11 mouse cellular contexts compared by ENCODE assay signal in the genomic region with DNA sequence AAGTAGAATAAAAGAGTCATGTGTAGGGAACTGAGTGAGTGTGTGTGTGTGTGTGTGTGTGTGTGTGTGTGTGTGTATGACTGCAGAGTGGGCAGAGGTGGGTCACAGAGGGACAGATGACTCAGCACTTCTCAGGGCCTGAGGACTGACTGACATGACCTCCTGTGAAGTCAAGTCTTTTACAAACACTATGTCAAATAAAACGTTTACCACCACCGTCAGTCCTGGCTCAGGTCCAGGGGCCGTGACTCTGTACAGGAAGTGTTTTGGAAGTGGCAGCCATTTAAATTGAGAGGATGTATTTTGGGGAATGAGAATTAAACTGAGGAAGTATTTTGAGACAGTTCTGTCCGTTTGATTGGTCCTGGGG. TPM values are rescaled to one million over a fixed set of nuclear protein-coding genes. Genes with fewer than 3 reads are reported as not detected.
DNase-seq lines count a peak whose midpoint lies in the region; ATAC-seq lines count a peak whose summit lies in the region.
"Had no signal": no experiment of that assay in that cellular context is flagged by ENCODE, and none has a peak within 500 bp of the region (broad histone marks: within the 10 kb centered on the region; RNA-seq: fewer than 3 reads in every experiment).

No protein-coding gene starts in this region.

- no peaks in the 10 kb centered on the region for H3K27me3 ChIP-seq in heart, embryonic 10.5 days (ENCODE audit: insufficient read depth, poor library complexity, severe bottlenecking)
- H3K27me3 ChIP-seq in kidney, embryonic 15.5 days, result no peaks in the 10 kb centered on the region
- no peaks in the 10 kb centered on the region for H3K27me3 ChIP-seq in midbrain, embryonic 13.5 days
- no peaks in the 10 kb centered on the region for H3K27me3 ChIP-seq in midbrain, embryonic 16.5 days (ENCODE audit: control insufficient read depth, insufficient read depth, low read depth, low read length)
- H3K27me3 ChIP-seq in forebrain, embryonic 12.5 days, result no peaks in the 10 kb centered on the region
- H3K27me3 ChIP-seq: hindbrain, embryonic 13.5 days; midbrain, embryonic 12.5 days had no signal

- peak; percentile 30; the same call in 1 of the 2 replicates for ATAC-seq in kidney, embryonic 15.5 days (replicated peaks; ENCODE audit: low FRiP score)
- ATAC-seq in midbrain, embryonic 13.5 days, result no peak
- ATAC-seq in midbrain, embryonic 16.5 days, result no peak
- no peak for ATAC-seq in forebrain, embryonic 12.5 days (ENCODE audit: low FRiP score)

- H3K4me3 ChIP-seq in heart, embryonic 10.5 days, result no peak overlapping the region
- no peak overlapping the region for H3K4me3 ChIP-seq in kidney, embryonic 15.5 days (replicated peaks)
- no peak overlapping the region for H3K4me3 ChIP-seq in midbrain, embryonic 13.5 days (replicated peaks)
- H3K4me3 ChIP-seq in midbrain, embryonic 16.5 days (ENCODE audit: low read depth, low read length), result no peak overlapping the region
- H3K4me3 ChIP-seq in forebrain, embryonic 12.5 days (replicated peaks), result no peak overlapping the region
- H3K4me3 ChIP-seq: hindbrain, embryonic 13.5 days; midbrain, embryonic 12.5 days had no signal

- H3K9me3 ChIP-seq in heart, embryonic 10.5 days, result no peaks in the 10 kb centered on the region
- no peaks in the 10 kb centered on the region for H3K9me3 ChIP-seq in kidney, embryonic 15.5 days (replicated peaks)
- no peaks in the 10 kb centered on the region for H3K9me3 ChIP-seq in midbrain, embryonic 13.5 days
- no peaks in the 10 kb centered on the region for H3K9me3 ChIP-seq in midbrain, embryonic 16.5 days (replicated peaks; ENCODE audit: control insufficient read depth, low read length, poor library complexity, severe bottlenecking)
- no peaks in the 10 kb centered on the region for H3K9me3 ChIP-seq in forebrain, embryonic 12.5 days
- H3K9me3 ChIP-seq: hindbrain, embryonic 13.5 days; midbrain, embryonic 12.5 days had no signal

- no peak overlapping the region for H3K9ac ChIP-seq in kidney, embryonic 15.5 days
- no peak overlapping the region for H3K9ac ChIP-seq in midbrain, embryonic 13.5 days (replicated peaks)
- no peak overlapping the region for H3K9ac ChIP-seq in midbrain, embryonic 16.5 days (ENCODE audit: low read depth, low read length)
- no peak overlapping the region for H3K9ac ChIP-seq in forebrain, embryonic 12.5 days
- H3K9ac ChIP-seq: hindbrain, embryonic 13.5 days; midbrain, embryonic 12.5 days had no signal

- 30% methylated on average over 4 of the region's 4 CpGs for WGBS in heart, embryonic 10.5 days
- WGBS in kidney, embryonic 15.5 days, result 19% methylated on average over 4 of the region's 4 CpGs
- 59% methylated on average over 4 of the region's 4 CpGs for WGBS in midbrain, embryonic 13.5 days
- 42% methylated on average over 4 of the region's 4 CpGs for WGBS in midbrain, embryonic 16.5 days
- WGBS in forebrain, embryonic 12.5 days, result 77% methylated on average over 4 of the region's 4 CpGs

- intact Hi-C loops in heart, postnatal 14 days (cut with DNase I), result no loop called here

- peaks cover 34% of the 10 kb centered on the region for H3K4me1 ChIP-seq in heart, embryonic 10.5 days
- H3K4me1 ChIP-seq in kidney, embryonic 15.5 days, result peaks cover 33% of the 10 kb centered on the region
- no peaks in the 10 kb centered on the region for H3K4me1 ChIP-seq in midbrain, embryonic 13.5 days (replicated peaks)
- H3K4me1 ChIP-seq in midbrain, embryonic 16.5 days (ENCODE audit: control insufficient read depth, insufficient read depth, low read length), result no peaks in the 10 kb centered on the region
- H3K4me1 ChIP-seq in forebrain, embryonic 12.5 days, result no peaks in the 10 kb centered on the region
- H3K4me1 ChIP-seq: midbrain, embryonic 12.5 days had no signal

- peak overlapping the region; percentile 62 for H3K27ac ChIP-seq in heart, embryonic 10.5 days
- H3K27ac ChIP-seq in kidney, embryonic 15.5 days, result peak overlapping the region; percentile 56
- no peak overlapping the region for H3K27ac ChIP-seq in midbrain, embryonic 13.5 days
- no peak overlapping the region for H3K27ac ChIP-seq in midbrain, embryonic 16.5 days (ENCODE audit: low read length)
- H3K27ac ChIP-seq in forebrain, embryonic 12.5 days, result no peak overlapping the region
- H3K27ac ChIP-seq: hindbrain, embryonic 13.5 days; midbrain, embryonic 12.5 days had no signal

- DNase-seq in heart, embryonic 10.5 days (ENCODE audit: low spot score), result no peak
- DNase-seq in heart, postnatal 14 days, result no peak
- peak; percentile 68 for DNase-seq in NIH3T3 (ENCODE audit: low read depth)
- DNase-seq in lung, postnatal 10 days, result peak; percentile 69
- DNase-seq: cerebellum, adult 9-10 months had no signal

- peaks cover 21% of the 10 kb centered on the region for H3K36me3 ChIP-seq in heart, embryonic 10.5 days
- H3K36me3 ChIP-seq in kidney, embryonic 15.5 days, result peaks cover 7% of the 10 kb centered on the region; the same call in 1 of the 2 replicates
- no peaks in the 10 kb centered on the region for H3K36me3 ChIP-seq in midbrain, embryonic 13.5 days
- no peaks in the 10 kb centered on the region for H3K36me3 ChIP-seq in midbrain, embryonic 16.5 days (ENCODE audit: control insufficient read depth, insufficient read depth, low read length)
- H3K36me3 ChIP-seq in forebrain, embryonic 12.5 days (replicated peaks), result no peaks in the 10 kb centered on the region
- H3K36me3 ChIP-seq: hindbrain, embryonic 13.5 days; midbrain, embryonic 12.5 days had no signal

- no peak overlapping the region for H3K4me2 ChIP-seq in kidney, embryonic 15.5 days
- no peak overlapping the region for H3K4me2 ChIP-seq in midbrain, embryonic 13.5 days (replicated peaks)
- no peak overlapping the region for H3K4me2 ChIP-seq in midbrain, embryonic 16.5 days (ENCODE audit: low read length)
- H3K4me2 ChIP-seq in forebrain, embryonic 12.5 days, result no peak overlapping the region
- H3K4me2 ChIP-seq: hindbrain, embryonic 13.5 days; midbrain, embryonic 12.5 days had no signal

RNA-seq across cellular contexts. Expression of a gene that starts 52.9 kb away (rescaled TPM):
- 22.6 and 23.5 TPM in 2 replicates for polyA plus RNA-seq in heart, embryonic 10.5 days (2016; fragmentation: Nextera tagmentation; extraction: Ambion mirVana)
- total RNA-seq in heart, postnatal 14 days (2021), result 10 to 100 TPM; 10.1 to 10.8 TPM
- 29.0 and 30.8 TPM in 2 replicates for polyA plus RNA-seq in kidney, embryonic 15.5 days (2015; fragmentation: Nextera tagmentation; extraction: Ambion mirVana)
- 28.3 and 29.5 TPM in 2 replicates for polyA plus RNA-seq in midbrain, embryonic 13.5 days (2015; fragmentation: Nextera tagmentation; extraction: Ambion mirVana)
- polyA plus RNA-seq in midbrain, embryonic 16.5 days (2015; fragmentation: Nextera tagmentation; extraction: Ambion mirVana), result 24.1 and 25.5 TPM in 2 replicates
- polyA plus RNA-seq in forebrain, embryonic 12.5 days (2016; fragmentation: Nextera tagmentation; extraction: Ambion mirVana), result 38.1 and 40.7 TPM in 2 replicates

Comparison
In these comparisons a context has a peak if more than half of its experiments do, and no peak if none do; other contexts are left out.
1. DNase-seq: peak in NIH3T3 (single experiment) and lung, postnatal 10 days (single experiment); none in heart, embryonic 10.5 days (single experiment) and heart, postnatal 14 days (0 of 2).
2. H3K27ac ChIP-seq: peak in heart, embryonic 10.5 days (single experiment) and kidney, embryonic 15.5 days (single experiment); none in midbrain, embryonic 13.5 days (single experiment), midbrain, embryonic 16.5 days (single experiment) and forebrain, embryonic 12.5 days (single experiment).